Mouse (Mus musculus): ENCODE measurements around the gene Myof.

Gene Myof

GRCm38 (mm10) chr19:38038267-38038666, 5.1 kb downstream of the Myof start:
- no peak for DNase-seq

- no peak for DNase-seq
These were observed 7.6 kb downstream of the Myof start for GRCm38 (mm10) chr19:38035766-38036165.

GRCm38 (mm10) chr19:38034696-38035095, 8.7 kb downstream of the Myof start:
- DNase-seq = no peak

GRCm38 (mm10) chr19:38033735-38034057, 9.7 kb downstream of the Myof start:
- DNase-seq = no peak

GRCm38 (mm10) chr19:38032993-38033734, 10.2 kb downstream of the Myof start:
- no peak for DNase-seq

- no peak for DNase-seq
These were observed 12.2 kb downstream of the Myof start for GRCm38 (mm10) chr19:38031144-38031543.

GRCm38 (mm10) chr19:38030673-38031137, 12.7 kb downstream of the Myof start:
- DNase-seq = peak; percentile 6

GRCm38 (mm10) chr19:38029871-38030270, 13.5 kb downstream of the Myof start:
- DNase-seq = no peak

- DNase-seq = no peak
These were observed 14.1 kb downstream of the Myof start for GRCm38 (mm10) chr19:38029292-38029691.

GRCm38 (mm10) chr19:38027881-38028521, 15.4 kb downstream of the Myof start:
- DNase-seq = no peak

- no peak for DNase-seq
These were observed 16.0 kb downstream of the Myof start for GRCm38 (mm10) chr19:38027389-38027788.

GRCm38 (mm10) chr19:38026211-38026624, 17.2 kb downstream of the Myof start:
- no peak for DNase-seq

GRCm38 (mm10) chr19:38025254-38026041, 17.9 kb downstream of the Myof start:
- DNase-seq = no peak

- no peak for DNase-seq
These were observed 19.8 kb downstream of the Myof start for GRCm38 (mm10) chr19:38023603-38024002.

- DNase-seq = no peak
These were observed 20.7 kb downstream of the Myof start for GRCm38 (mm10) chr19:38022710-38023109.

GRCm38 (mm10) chr19:38015873-38016254, 27.5 kb downstream of the Myof start:
- no peak for DNase-seq

GRCm38 (mm10) chr19:38015180-38015872, 28.1 kb downstream of the Myof start:
- no peak for DNase-seq

GRCm38 (mm10) chr19:38014443-38014842, 28.9 kb downstream of the Myof start:
- no peak for DNase-seq

- no peak for DNase-seq
These were observed 32.0 kb downstream of the Myof start for GRCm38 (mm10) chr19:38011379-38011778.

- no peak for DNase-seq
These were observed 38.5 kb downstream of the Myof start for GRCm38 (mm10) chr19:38004809-38005380.

- DNase-seq = no peak
These were observed 39.5 kb downstream of the Myof start for GRCm38 (mm10) chr19:38003671-38004521.

- DNase-seq = no peak
These were observed 40.6 kb downstream of the Myof start for GRCm38 (mm10) chr19:38002816-38003215.

Data from cerebellum, adult 9-10 months (tissue).